Mouse (Mus musculus) liver, postnatal 0 days (tissue): ENCODE data around the gene Npy.

Source experiments
- CTCF ChIP-seq: sonication (generic); IDR thresholded peaks from 2 replicates; pipeline ENCODE4 v1.5.1; 2016; ENCODE audit warnings: antibody characterized with exemption, low read depth
- EP300 ChIP-seq: IDR thresholded peaks from 2 replicates; pipeline ENCODE4 v1.6.1; 2016; ENCODE audit warnings: antibody characterized with exemption, low read depth, mild to moderate bottlenecking

- TF ChIP-seq CTCF (no peak), EP300 (no peak)
Observed at GRCm38 (mm10) chr6:49873556-49873955, 51.0 kb downstream of the Npy start.
